Mouse (Mus musculus): ENCODE data around the gene Nsmf.
A peak's percentile ranks its signal among the peaks of the same experiment; 100 is the strongest.

Nsmf gene

GRCm38 (mm10) chr2:25054221-25055067 is at the start of gene Nsmf:
Gene Nsmf, plus strand, starts transcription at chr2:25054355.
- peak; percentile 99 for DNase-seq

GRCm38 (mm10) chr2:25006767-25007166 is 47.4 kb upstream of the Nsmf start:
- no peak for DNase-seq

- DNase-seq, result no peak
These were observed 45.9 kb upstream of the Nsmf start for GRCm38 (mm10) chr2:25008250-25008649.

- DNase-seq, result no peak
These were observed 31.5 kb upstream of the Nsmf start for GRCm38 (mm10) chr2:25022678-25023077.

GRCm38 (mm10) chr2:25025109-25025508 is 29.0 kb upstream of the Nsmf start:
- no peak for DNase-seq

- no peak for DNase-seq
These were observed 19.2 kb upstream of the Nsmf start for GRCm38 (mm10) chr2:25034994-25035393.

DNA sequence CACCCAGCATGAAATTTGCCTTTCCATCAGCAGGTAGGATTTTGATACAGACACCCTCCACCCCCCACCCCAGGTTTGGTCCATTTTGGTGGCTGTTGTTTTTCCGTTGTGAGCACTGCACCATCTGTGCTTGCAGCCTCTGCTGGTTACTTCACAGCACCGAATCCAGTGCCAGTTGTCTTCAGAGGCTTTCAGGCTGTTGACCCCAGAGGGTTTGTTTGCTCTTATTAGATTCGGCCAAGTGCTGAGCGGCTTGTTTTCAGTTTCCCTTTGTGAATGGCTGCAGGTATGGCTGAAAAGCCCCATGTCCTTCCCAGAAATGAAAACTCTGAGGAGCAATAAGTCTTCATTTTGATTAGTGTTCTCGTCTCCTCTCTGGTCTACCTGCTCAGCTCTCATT is 14.1 kb upstream of the Nsmf start:
- no peak for DNase-seq

DNA sequence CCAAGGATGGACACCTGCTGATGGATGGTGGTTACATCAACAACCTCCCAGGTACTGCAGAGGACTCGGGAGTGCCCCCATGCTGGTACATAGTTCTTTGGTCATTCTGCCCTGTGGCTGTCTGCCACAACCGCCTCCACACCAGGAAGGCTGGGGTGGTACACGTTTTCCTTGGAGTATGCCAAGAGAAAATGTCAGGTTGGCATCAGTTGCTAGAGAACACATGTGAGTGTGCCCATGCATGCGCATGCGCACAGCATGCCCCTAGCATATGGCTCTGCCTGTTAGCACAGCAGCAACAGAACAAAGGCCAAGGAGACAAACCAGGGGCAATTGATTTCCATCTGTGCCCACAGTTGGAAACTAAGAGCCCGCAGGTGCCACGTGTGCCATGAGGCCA is 3.2 kb upstream of the Nsmf start:
- DNase-seq, result peak; percentile 82

- DNase-seq, result peak; percentile 89
These were observed 2.7 kb upstream of the Nsmf start for GRCm38 (mm10) chr2:25051450-25051849.

DNA sequence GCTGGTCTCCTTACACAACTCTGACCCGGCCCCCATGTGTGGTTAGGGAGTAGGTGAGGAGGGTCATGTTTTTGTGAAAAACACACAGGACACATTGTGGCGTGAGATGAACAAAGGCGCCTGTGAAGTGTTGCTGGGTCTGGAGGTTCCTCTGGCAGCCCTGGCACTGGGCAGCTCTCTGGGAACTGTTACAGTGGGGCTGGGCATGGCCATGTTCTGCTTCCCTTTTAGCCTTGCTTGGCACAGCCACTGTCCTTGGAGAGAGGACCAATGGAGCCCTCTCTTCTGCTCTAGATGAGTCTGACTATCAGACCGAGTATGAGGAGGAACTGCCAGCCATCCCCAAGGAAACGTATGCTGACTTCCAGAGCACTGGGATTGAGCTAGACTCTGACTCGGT is 1.1 kb upstream of the Nsmf start:
- peak; percentile 93 for DNase-seq

DNA sequence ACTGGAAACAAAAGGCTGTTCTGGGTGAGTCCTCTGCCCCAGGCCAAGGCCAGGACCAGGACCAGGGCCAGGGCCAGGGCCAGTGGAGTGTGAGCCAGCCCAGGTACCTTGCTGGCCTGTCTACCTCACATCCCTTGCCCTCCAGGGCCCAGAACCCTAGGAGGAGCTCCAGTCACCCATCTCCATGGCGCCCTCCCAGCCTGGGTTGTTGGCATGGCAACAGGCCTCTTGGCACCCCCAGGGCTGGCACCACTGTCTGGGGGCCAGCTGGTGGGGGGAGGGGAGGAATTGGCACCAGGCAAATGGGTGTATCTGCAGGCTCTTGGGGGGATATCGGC is 882 bp downstream of the Nsmf start:
- DNase-seq, result no peak

GRCm38 (mm10) chr2:25055409-25056155 is 1.4 kb downstream of the Nsmf start:
- peak; percentile 91 for DNase-seq

DNA sequence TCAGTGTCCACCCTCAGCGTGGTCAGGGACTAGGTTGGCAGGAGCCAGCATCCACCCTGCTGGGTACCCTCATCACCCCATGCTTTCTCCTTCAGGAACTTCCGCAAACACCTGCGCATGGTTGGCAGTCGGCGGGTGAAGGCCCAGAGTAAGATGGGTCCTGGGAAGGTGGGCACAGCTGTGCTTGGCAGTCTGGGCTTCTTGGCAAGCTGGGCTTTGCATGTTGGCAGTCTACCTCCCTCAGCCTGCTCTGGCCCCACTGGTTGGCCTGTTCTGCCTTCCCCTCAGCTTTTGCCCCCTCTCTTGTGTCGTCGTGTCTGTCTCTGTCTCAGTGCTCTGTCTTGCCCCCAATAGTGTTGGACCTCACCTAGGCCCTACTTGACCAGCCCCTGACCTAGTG is 4.8 kb downstream of the Nsmf start:
- no peak for DNase-seq

DNA sequence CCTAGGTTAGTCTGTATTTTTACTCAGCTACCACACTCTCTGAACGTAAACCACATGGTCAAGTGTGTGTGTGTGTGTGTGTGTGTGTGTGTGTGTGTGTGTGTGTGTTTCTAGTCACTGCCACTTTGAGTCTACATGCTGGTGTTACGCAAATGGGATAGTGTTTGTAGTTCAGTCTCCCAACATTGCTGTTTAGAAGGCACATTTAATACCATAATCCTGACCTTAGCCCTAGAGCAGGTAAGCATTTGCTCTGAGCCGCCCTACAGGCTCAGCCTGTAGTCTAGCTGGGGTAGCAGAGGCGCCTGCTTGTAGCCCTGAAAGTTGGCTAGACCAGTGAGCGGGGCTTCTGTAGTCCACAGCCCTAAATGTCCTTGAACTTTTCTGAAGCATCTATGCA is 9.4 kb downstream of the Nsmf start:
- no peak for DNase-seq

DNA sequence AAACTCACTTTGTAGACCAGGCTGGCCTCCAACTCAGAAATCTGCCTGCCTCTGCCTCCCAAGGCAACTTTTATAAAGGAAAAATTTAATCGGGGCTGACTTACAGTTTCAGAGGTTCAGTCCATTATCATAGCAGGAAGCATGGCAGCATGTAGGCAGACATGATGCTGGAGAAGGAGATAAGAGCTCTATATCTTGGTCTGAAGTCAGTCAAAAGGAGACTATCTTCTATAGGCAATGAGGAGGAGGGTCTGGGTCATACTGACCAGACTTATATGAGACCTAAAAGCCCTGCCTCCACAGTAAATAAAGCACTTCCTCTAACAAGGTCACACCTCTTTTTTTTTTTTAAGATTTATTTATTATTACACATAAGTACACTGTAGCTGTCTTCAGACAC is 10.1 kb downstream of the Nsmf start:
- no peak for DNase-seq

- no peak for DNase-seq
These were observed 11.4 kb downstream of the Nsmf start for GRCm38 (mm10) chr2:25065537-25065936.

DNA sequence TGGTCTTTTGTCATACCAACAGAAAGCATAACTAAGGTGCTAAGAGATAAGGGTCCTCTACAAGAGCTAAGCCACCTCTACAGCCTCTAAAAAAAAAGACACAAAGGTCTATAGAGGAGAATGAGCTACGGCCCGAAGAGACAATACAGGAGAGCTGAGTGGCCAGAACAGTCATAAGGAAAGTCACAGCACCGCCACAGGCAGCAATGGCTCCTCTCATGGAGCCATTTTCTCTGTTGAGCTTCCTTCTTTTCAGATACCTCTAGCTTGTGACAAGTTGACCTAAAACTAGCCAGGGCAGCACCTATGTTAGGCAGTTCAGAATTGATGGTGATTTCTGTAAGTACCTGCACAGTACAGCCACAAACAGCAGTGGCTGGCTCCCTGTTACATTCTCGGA is 12.4 kb downstream of the Nsmf start:
- no peak for DNase-seq

DNA sequence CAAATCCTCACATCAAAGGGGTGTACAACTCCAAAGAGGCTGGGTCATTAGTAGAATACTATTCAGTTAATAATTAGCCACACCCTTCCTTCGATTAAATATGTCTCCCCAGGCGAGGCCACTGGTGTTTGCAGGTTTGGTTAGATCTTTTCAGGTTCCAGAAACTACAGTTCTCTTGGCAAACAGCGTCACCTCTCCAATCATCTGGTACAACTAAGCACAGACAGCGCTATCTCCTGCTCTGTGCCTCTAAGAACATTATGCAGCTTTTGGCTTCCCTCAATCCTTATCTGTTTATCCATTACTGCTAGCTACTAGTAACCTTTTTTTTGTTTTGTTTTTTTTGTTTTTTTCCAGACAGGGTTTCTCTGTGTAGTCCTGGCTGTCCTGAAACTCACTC is 15.4 kb downstream of the Nsmf start:
- DNase-seq, result no peak

DNA sequence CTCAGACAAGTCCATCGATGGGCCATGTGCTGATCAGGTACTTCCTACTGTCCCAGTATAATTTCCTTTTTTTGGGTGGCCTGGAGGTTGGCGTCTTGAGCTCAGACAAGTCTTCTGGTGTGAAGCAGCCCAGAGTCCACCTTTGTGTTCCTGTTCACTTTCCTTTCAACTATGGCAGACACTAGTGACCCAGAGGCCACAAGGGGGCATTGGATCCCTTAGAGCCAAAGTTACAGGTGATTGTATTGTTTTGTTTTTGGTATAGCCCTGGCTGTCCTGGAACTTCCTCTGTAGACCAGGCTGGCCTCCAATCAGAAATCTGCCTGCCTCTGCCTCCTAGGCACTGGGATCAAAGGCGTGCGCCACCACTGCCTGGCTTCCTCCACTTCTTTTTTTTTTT is 18.2 kb downstream of the Nsmf start:
- no peak for DNase-seq

DNA sequence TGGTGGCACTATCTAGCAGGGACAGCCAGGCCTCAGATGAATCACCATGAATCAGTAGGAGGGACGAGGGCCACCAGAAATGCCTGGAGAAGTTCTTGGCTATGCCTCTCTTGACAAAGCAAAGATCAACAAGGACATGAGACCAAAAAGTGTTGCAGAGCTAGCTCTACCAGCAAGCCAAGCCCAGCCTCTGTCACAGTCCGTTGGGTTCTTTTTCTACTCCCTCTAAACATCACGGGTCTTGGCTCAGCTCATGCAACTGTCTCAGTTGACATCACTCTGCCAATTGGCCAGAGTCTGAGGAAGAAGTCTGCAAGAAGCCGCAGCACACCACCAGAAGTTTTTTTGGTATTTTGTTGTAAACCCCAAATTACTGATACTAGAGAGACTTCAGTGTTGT is 21.4 kb downstream of the Nsmf start:
- peak; percentile 91 for DNase-seq

DNA sequence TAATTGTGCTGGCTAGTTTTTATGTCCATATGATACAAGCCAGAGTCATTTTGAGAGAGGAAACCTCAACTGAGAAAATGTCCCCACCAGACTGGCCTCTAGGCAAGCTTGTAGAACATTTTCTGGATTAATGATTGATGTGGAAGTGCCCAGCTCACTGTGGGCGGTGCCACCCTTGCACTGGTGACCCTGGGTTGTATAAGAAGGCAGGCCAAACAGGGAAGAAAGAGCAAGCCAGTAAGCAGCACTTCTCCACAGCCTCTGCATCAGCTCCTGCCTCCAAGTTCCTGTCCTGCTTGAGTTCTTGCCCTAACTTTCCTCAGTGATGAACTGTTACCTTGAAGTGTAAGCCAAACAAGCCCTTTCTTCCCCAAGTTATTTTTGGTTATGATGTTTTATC is 24.8 kb downstream of the Nsmf start:
- DNase-seq, result no peak

DNA sequence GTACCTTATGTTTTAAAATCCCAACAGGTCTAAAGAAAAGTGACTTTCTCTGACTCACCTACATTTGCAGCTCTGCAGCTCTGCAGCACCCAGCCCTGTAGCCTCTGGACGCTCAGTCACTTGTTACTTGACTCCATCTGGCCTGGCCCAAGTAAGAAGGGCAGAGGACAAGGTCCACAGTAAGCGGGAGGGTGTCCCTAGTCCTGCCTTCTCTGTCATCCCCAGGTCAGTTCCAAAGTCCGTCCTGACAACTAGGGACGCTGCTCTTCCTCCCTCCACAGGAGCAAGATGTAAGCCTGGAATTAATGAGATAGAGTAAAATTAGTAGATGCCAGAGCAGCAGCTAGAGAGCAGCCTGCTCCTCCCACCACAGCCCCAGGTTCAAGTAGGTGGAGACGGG is 25.9 kb downstream of the Nsmf start, which contains the start of gene Entpd8:
TSS of gene Entpd8 (plus strand) at position 229 of the 400 bp plus-strand sequence.
- DNase-seq, result no peak

GRCm38 (mm10) chr2:25083697-25084096 is 29.5 kb downstream of the Nsmf start:
- no peak for DNase-seq

DNA sequence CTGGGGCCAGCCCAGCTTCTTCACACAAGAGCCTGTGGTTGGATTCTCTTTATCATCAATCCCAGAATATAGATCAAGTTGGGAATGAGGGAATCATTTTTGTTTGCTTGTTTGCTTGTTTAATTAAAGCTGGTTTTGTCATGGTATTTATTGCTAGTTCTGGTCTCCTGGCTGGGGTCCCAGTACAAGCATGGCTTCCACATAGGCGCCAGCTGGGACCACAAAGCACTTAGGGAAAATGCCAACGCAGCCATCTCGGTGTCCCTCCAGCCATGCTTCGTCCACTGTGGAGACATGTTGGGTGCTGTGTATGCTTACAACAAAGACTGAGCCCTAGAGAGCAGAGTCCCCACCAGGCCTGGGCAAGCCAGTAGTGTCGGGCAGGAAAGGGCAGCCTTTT is 31.4 kb downstream of the Nsmf start:
- no peak for DNase-seq
